Mouse (Mus musculus) frontal cortex, postnatal 25 days (tissue): ENCODE results near the gene Ybey.
A peak's percentile ranks its signal among the peaks of the same experiment; 100 is the strongest.

ENCODE experiments used
- DNase-seq, 2 experiments: peaks; one replicate each; pipeline ENCODE4 v3.0.0; 2022; ENCODE audit warnings: low spot score in 2 of 2

Gene Ybey

DNA sequence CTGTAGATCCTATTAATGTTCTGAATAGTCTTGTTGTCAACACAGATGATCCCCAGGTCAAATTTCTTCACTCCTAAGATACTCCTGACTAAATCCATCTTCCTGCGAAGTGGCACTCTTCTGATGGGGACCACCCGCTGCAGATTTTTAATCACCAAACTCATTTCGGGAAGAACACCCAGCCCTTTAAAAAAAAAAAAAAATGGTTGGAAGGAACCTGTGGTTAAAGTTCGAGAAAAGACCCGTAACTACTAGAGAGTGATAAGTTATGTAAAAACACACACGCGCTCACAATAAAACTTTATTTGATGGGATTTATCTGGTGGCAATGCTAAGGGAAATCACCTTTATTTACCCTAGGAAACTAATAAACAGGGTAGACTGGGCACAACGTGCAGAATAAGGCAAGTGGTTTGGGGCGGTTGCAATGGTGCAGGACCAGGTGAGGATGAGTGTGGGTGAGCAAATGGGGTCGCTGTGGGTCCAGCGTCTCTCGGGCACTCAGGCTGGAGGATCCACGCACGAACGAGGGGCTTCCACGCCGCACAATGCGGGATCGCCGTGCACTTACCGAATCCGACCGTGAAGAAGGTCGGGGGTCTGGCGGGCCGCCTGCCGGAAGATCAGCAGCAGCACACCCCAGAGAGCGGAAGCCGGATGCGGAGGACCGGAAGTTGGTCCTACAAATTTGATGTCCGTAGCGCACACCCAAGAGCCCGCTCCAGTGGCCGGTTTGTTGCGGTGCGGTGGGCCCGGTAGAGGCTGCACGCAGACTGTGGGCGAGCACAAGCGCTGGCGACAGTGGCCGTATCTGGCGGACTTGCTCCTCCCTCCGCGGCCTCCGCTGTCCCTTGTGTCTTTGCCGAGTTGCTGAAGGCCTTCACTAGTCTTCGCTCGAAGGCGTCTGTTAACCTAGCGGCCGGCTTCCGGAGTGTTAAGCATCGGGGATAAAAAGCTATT lies at the start of gene Ybey, which contains the start of gene Mcm3ap:
Ybey (minus strand) TSS at position 912 of the 960 bp plus-strand sequence.
Mcm3ap (plus strand) TSS at position 725 of the 960 bp plus-strand sequence.
- DNase-seq: peak; percentile 82

GRCm38 (mm10) chr10:76512965-76513583 lies 44.2 kb upstream of the Ybey start:
- peak in 1 of 2 experiments; percentile 28 for DNase-seq

DNA sequence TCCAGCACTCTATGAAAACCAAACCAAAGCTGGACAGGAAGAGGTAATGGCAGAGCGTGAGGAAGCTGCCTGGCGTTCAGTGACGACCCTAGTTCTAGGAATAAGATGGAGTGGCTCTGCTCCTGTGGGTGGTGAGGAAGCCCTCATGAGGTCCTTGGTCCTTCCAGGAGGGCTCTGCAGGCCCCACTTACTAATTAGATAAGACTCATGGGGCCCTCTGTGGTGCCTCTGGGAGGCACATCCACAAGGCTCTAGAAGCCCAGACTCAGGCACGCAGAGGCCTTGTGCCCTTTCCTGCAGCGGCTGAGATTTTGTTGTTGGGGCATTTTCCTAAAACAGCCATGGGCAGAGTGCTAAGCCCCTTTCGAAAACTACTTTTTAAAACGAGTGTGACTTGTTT lies 37.0 kb upstream of the Ybey start:
- DNase-seq: no peak

DNA sequence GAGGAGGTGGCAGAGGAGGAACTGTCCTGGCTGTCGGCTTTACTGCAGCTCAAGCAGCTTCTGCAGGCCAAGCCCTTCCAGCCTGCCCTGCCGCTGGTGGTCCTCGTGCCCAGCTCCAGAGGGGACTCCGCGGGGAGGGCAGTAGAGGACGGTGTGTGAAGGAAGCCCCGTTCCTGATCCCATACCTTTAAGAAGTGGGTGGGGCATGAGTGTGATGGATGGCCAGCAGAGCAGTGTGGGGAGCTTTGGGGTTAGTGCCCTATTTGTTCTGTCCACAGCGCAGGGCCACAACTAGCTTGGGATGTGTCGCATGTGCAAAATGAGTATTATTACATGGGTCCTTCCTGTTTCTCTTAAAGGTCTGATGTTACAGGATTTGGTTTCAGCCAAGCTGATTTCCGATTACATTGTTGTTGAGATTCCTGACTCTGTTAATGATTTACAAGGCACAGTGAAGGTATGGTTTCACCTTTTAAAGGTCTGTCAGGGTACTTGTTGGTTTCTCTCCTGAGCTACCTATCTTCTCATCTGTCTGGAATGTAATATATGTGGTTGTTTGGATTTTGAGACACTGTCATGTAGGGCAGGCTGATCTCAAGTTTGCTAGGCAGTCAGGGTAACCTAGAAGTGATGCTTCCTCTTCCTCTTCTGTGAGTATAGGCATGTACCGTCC lies 35.5 kb upstream of the Ybey start:
- DNase-seq: no peak

DNA sequence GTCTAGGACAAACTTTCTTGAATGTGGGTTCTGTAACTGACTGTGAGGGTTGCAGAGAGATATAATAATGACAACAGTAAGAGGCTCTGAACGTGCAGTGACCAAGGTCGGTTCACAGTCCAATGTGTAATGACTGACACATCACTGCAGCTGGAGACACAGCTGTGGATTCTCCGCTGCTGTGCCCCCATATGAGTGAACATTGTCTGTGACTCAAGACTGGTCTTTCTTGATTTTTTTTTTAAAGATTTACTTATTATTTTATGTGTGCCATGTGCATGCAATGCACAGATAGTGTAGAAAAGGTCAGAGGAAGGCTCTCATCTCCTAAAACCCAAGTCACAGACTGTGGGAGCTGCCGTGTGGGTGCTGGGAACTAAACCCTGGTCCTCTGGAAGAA lies 28.6 kb upstream of the Ybey start:
- no peak for DNase-seq

- DNase-seq: no peak
These were observed 27.5 kb upstream of the Ybey start for GRCm38 (mm10) chr10:76496366-76496765.

- no peak for DNase-seq
These were observed 26.6 kb upstream of the Ybey start for GRCm38 (mm10) chr10:76495501-76495900.

GRCm38 (mm10) chr10:76493527-76493926 lies 24.6 kb upstream of the Ybey start:
- no peak for DNase-seq

- no peak for DNase-seq
These were observed 20.3 kb upstream of the Ybey start for GRCm38 (mm10) chr10:76489205-76489604.

- no peak for DNase-seq
These were observed 19.4 kb upstream of the Ybey start for GRCm38 (mm10) chr10:76488265-76488664.

DNA sequence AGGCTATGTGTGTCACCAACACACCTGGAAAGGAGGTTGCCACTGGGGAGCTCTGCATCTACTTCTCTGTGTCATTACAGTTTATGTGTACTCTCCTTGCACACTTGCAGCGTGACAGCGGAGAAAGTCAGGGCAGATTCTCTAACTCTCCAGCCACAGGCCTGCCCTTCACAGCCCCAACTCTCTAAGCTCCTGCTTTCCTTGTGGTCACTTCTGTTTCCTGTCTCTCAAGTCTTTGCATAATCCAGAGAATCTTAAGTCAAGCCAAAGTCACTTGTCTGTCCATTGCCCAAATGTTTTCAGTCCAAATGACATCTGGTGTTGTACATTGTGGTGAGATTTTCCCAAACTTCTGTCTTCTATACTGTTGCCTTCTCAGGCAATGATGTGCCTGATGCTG lies 17.4 kb upstream of the Ybey start:
- no peak for DNase-seq

DNA sequence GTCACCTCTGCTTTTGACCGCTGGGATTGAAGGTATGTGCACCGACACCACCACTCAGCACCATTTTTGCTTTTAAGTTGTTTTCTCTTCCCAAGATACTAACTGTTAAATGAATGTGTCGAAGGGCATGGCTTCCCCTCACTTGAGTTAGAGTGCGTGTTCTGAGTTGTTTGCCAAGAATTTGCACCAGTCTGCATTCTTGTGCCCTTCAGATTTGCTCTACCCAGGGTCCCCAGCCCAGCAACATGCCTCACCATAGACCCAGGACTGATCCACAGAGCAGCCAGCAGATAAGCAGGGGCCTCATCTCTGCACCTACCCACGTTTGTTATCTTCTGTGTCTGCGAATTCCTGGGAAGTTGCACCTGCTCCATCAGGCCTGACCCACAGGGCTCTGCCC lies 12.6 kb upstream of the Ybey start:
- DNase-seq: no peak

GRCm38 (mm10) chr10:76480851-76481250 lies 11.9 kb upstream of the Ybey start:
- DNase-seq: no peak

DNA sequence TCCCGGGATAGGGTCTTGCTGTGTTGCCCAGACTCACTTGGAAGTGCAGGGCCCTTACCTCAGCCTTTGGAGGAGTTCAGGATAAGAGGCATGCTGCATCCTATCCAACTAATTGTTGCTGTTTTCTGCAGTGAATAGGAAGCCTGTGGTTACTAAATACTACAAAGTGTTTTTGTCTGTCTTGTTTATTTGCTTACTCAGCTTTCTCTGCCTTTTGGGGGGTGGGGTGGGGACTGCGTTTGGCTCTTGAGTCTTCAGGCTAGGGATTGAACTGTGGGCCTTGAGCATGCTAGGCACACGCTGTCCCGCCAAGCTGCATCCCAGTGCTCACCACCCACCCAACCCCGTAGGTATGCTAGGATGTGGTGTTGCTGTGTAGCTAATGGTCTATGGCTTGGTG lies 4.8 kb upstream of the Ybey start:
- DNase-seq: no peak

DNA sequence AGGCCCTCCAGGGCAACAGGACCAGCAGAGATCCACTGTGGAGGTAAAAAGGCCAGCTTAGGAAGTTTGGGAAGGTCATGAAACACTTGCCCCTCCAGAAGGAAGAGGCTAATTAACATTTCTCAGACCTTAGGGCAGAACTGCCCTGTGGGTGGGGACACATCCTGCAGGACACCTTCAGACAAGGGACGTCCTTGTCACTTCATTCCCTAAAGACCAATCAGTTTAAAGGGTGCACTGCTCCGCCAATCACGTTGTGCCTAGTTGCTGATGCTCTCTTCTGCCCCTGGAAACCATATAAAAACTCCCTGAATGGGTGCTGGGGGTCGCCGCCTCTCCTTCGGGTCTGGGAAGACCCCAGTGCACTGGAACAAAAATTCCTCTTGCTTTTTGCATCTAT lies 6.2 kb downstream of the Ybey start:
- no peak for DNase-seq

DNA sequence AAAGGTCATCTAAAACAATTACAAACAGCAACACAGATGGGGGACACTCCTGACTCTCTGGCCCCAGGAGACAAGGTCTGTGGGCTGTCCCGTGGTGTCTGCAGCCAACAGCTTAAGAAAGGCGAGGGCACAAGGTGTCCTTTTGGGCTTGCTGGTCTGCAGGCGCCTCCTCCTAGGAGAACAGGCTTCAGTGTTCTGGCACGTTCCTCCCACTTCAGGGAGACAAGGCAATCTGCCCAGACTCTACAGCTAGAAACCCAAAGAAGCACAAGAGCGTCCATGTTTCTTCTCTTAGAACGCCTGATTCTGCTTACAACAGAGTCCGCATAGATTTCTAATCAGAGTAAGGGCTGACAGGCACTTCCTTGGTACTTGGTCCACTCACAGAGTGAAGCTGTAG lies 6.6 kb downstream of the Ybey start:
- DNase-seq: no peak

GRCm38 (mm10) chr10:76461255-76461654 lies 7.7 kb downstream of the Ybey start:
- DNase-seq: no peak

DNA sequence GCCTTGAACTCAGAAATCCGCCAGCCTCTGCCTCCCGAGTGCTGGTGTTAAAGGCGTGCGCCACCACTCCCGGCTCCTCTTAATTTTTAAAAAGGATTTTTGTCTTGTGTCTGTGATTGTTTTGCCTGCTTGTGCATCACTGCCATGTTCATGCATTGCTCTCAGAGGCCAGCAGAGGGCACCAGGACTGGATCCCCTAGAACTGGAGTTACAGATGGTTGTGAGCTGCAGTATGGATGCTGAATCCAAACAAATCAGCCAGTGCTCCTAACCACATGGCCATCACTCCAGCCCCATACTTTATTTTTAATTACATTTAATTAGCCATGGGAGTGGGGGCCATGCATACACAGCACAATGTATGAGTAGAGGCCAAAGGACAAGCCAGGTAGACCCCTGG lies 13.6 kb downstream of the Ybey start:
- peak; percentile 18 to 28 for DNase-seq

GRCm38 (mm10) chr10:76448851-76449250 lies 20.1 kb downstream of the Ybey start, which contains the start of gene 2610028H24Rik:
TSS of gene 2610028H24Rik (plus strand) at chr10:76449081.
- DNase-seq: no peak

DNA sequence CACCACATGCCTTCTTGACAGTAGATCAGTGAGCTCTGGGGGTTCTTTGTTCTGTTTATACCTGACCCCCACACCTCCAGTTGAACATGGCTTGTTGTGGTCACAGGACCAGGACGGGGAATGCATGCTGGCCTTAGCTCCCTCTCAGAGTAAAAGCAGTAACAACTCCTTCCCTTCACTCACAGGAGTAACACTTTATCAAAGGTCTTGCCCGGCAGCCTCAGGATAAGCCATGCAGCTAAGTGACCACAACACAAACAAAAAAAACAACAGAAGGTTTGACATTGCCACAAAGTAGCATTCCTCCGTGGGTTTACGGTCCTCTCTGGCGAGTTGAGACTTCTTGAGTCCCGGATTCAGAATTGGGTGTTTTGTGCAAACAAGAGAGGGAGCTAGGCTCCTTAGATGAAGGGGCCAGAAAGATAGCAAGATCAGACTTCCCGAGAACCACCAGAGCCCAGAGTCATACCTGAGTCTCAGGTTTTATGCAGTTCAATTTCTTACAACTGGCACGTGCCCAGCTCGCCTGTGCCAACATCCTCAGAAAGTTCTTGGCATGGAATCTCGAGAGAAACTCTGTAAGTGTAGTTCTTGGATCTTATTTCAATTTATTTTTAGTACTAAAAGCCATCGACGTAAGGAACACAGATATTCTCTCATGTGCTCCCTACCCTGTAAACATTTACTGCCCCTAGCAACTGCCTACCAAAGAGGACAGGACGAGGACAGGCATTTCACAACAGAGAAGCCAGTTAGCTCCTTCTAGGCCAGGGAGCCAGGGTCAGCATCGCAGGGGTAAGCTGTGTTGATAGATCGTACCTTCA lies 21.3 kb downstream of the Ybey start:
- DNase-seq: no peak

DNA sequence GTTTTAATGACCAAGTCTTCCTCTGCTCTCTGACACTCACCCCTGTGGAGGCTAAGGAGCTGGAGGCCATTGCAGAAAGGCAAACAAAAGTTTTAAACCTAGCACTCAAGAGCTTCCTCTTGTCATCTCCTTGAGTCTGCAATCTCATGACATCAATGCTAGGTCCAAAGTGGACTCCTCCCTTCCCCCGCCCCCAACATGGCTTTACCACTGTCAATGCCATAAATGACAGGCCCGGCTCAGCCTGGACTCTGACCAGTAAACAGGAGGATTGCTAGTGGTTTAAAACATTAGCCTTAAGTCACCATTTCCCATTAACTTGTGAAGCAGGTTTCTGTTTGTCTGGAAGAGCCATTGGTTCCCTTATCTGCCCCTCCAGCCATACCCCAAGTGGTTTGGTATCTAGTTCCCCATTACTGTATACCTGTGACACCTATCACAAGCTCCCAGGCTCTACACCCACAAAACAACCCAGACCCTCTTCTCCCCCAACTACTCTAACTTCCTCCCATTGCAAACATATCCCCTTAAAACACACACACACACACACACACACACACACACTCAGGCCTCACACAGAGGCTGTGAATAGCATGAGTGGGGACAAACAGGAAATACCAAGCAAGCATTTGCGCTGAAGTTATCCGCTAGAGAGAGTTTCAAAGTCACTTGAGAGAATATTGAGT lies 22.8 kb downstream of the Ybey start:
- no peak for DNase-seq
